Mouse (Mus musculus) mature B cell (primary cell): ENCODE results near the gene Gabrg2.

Experiments used
- in situ Hi-C: fragments of 300-500 bp; cut with MboI; formaldehyde crosslinking; loops from 2 replicates; pipeline ENCODE4 v1.14.3; 2019

Gabrg2 gene

DNA sequence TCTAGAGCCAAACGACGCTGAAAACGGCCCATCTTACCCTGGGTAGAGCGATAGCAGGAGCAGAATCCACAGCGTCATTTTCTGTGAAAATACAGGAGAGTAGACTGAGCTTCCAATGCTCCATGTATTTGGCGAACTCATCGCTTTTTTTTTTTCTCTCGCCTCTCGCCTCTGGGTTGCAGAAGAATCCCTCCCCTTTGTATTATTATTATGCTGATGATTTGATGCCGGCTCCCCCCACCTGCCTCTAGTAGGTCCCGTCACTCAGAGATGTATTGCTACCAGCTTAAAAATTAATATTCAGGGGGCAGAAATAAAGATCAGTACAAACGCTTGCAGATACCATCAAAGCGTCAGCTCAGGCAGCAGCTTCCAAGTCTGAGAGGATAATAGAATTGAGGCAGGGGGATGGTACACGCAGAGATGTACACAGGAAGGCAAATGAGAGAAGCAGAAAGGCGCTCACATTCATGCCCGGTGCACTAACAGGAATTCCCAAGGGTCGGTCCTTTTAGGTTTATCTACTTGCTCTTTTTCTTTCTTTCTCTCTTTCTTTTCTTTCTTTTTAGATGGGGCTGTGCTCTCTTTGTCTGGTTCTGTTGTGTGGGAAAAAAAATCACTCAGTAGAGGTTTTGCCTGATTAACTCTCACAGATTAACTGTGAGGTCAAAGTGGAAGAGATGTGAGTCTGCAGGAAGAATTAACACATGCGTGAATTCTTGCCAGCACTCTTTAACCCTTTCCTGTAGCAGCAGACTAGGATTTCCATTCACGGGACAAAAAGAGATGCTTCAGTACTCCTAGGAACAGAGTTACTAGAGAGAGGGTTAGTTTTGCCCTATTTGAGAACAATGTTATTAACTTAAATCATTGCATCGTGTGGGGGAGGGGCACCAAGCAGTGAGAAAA, at the start of gene Gabrg2:
Gabrg2 (minus strand) TSS at position 668 of the 909 bp plus-strand sequence.
- in situ Hi-C loops, result no loop called here

DNA sequence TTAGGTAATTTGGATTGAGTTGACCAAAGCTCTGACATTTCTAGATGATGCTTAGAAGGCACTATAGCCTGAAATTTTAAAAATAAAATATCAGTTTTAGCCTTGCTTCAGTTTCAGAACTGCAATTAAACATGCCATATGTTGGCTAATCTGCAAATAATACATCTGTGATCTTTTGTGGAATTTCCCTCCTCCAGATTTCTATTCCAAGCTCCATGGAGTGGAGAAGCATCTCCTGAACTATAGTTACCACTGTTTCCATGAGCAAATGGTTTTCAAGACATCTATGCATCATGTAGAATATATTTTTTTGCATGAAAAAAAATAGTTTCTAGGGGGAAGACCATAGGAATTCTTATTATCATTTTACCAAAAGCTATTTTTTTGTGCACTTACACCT, 47.5 kb upstream of the Gabrg2 start:
- in situ Hi-C loops, result no loop called here

DNA sequence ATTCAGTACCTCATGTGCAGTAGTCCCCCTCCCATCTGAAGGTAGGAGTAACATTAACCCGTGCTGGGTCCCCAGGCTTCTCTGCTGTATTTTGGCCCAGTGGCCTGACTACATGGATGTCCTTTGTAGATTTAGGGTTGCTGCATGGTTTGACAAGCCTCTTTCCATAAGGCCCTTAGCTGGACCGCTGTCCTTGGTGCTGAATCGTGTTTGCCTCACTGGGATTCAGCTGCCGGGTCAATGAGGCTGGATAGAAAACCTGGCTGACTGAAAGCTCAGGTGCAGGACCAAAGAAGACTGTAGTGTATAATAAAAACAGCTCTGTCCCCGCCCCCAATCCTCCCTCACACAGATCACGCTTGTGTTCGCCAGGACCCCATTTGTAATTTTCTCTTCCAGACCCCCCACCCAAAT, 1.2 kb downstream of the Gabrg2 start:
- in situ Hi-C loops, result no loop called here

DNA sequence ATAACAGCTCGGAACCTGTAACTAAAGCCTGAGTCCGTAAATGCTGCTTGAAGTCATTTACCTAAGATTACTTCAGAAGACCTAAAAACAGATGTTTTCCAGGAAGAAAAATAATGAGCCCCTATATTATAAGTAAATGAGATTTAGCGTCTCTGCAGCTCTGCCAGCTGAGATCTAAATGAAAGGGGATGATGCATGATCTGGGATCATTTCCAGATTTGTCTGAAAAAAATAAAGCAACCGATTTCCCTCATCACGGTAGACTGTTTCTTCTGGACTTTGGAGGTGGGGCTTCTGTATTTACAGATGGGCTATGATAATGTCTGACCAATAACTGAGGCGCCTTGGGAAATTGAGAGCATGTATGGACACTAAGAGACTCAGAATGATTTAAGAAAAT, 20.5 kb downstream of the Gabrg2 start:
- in situ Hi-C loops, result no loop called here

DNA sequence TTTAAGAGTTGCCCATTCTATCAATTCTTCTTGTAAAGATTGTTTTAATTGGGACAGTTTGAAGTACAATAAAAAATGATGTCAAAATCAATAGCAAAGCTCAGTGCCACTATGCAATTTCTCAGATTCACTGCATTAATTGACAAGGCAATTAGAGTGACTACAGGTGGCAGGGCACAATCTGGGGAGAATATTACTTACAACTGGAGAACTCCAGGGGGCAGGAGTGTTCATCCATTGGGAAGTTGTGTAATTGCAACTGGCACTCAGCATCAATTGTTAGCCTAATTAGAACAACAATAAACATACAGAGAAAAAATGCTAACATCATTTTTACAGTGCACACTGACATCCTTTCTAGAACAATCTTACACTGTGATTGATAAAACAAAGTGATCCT, 32.1 kb downstream of the Gabrg2 start:
- in situ Hi-C loops, result no loop called here

DNA sequence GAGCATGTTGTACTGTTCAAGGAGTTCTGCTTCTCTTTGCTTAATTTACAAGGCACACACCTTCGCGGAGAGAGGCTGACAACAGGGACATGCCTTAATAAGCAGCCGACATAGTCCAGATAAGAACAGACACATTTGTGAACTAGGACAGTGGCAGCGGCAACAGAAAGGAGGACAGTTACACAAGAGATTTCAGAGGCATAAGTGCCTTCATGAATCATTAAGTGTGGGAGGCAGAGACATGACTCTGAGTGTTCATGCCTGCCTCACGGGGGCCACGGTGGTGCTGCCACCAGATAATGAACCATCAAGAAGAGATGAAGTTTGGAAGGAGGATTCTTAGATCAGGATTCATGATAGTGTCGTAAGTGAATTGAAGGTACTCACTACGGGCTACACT, 38.0 kb downstream of the Gabrg2 start:
- in situ Hi-C loops, result no loop called here

DNA sequence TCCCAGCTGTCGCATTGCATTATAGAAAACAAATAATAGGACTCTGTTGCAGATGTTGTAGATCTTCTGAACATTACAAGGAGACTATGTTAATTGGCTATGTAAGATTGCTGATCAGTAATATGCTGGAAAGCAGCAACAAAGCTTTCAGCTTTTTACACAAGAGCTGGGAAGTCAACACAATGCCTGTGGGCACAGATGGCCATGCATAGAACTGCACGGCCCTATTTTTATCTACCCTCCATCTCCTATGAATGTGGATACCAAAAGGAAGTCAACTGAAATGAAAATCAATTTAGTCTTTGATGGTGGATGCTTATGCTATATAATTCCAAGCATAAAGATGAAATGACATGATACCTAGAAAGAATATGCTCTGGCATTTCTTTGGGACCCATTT, 47.1 kb downstream of the Gabrg2 start:
- in situ Hi-C loops, result no loop called here

DNA sequence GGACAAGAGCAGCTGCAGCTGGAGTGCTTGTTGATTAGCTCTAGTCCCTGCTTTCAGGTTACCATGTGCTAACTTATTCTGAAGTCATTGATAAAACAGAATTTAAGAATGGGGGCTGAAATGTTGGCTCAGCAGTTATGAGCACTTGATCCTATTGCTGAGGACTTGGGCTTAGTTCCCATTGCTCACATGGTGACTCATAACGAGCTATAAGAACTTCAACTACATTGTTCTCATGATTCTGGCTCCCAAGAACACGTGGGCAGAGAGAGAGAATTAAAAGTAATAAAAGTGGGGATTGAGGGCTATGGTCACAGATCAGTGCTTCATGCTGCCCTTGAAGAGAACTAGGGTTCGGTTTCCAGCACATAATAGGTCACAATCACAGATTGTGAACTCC, 48.8 kb downstream of the Gabrg2 start:
- in situ Hi-C loops, result no loop called here

DNA sequence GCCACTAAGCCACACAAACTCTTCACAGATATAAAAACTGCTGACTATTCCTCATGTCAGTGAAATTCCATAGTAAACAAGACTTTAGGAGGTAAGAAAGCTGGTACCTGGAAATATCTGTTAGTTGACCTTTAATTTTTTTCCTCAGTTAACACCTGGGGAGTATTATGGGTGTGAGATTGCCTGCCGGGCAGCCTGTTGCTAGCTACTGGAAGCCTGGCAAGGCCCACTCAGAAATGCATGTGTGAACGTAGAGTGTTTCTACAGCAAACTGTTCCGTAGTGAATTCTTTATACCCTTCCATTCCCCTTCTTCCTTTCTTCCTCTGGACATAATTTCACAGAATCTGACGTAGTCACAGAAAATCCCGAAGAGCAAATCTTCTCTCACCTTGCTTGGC, 55.2 kb downstream of the Gabrg2 start:
- in situ Hi-C loops, result no loop called here

DNA sequence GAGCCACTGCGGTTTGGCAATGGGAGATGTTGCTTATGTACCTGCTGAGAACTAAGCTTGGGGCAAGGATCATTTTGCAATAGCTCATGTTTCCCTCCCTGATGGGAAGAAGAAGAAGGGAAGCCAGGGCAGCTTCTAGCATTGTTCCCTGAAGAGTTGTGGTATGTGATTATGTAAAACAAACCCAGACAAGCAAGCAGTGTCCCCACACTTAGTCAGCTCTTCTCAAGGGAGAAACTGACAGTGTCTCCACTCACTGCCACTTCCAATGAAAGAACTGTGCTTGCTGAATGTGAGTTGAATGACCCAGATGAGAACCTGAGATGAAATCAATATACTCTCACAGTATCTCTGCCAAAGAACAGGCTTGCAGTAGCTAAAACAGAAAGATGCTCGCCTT, 62.7 kb downstream of the Gabrg2 start:
- in situ Hi-C loops, result no loop called here

DNA sequence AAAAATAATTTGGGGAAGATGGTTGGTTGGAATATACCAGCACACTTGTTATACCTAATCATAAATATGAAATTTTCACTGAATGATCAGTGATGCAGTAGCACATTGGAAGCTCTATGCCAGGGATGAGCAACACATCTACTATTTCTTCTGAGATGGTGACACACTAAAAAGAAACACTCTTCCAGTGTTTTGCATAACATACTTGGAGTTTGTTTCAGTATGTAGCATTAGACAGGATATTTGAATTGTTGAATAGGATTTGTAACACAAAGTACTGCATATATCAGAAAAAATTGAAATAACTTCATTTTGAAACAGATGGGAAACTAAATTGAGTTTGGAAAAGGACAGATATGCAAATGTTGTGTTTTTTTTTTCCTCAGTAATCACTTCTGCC, 81.8 kb downstream of the Gabrg2 start:
- in situ Hi-C loops, result no loop called here

DNA sequence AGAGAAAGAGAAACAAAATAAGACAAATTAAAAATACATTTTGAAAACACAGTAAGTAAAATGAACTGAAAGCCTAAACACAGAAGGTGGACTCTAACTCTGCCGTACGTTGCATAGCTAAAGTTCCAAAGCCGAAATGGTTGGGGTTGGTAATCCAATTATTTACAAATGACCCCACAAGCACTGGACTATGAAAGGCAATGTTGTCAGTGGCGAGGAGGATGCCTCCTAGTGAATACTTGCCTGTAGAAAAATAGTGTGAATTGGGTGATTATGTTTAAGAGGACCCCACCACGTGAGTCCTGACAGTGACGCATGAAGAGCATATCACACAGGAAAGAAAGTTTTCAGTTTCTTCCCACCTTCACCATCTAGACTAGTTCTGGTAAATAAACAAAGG, 86.6 kb downstream of the Gabrg2 start:
- in situ Hi-C loops, result no loop called here

DNA sequence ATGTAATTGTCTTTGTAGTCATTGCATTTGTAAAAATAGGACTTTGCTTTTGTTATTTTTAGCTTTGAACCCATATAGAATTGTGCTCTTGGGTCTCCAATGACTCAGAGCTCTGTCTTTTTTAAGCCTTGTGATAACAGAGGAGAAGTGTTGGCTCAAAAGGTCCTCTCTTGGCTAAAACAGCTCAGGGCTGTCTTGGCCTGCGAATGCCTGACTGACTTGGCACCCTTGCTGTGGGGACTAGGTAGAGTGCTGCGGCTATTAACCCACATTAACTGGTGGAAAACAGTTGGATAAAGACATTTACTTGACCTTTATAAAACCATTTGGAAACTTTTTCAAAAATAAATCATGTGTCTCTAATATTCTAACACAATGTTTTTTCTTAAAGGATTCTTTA, 97.0 kb downstream of the Gabrg2 start:
- in situ Hi-C loops, result no loop called here
